Mouse (Mus musculus): ENCODE results near the gene Tinagl1. TPM values are rescaled to one million over a fixed set of nuclear protein-coding genes. Genes with fewer than 3 reads are reported as not detected.

Gene Tinagl1
- total and polyA plus RNA-seq, 2 experiments from 2014 or later, result 7.2 to 15.1 TPM

DNA sequence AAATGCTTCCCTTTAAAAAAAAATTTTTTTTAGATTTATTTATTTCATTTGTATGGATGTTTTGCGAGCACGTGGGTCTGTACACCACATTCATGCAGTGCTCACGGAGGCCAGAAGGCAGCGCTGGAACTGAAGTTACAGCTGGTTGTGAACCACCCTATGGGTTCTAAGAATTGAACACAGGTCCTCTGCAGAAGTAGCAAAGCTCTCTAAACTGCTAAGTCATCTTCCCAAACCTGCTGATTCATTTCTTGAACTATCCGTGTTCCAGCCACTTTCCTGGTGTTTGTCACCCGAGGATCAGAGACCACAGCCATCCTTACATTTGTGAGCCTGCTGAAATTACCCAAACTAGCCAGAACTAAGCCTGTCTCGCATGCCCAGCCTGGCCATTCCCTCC is 37.5 kb upstream of the Tinagl1 start:
- Histone ChIP-seq H3K9ac (replicated peaks; ENCODE audit: low read length) (no peak overlapping the region), H3K4me3 (ENCODE audit: low read length) (no peak overlapping the region), H3K4me1 (ENCODE audit: insufficient read depth, low read length) (no peaks in the 10 kb centered on the region), H3K4me2 (ENCODE audit: low read depth, low read length) (no peak overlapping the region), H3K36me3 (ENCODE audit: insufficient read depth, low read length) (no peaks in the 10 kb centered on the region), H3K27ac (no peak overlapping the region), H3K9me3 (ENCODE audit: low read length) (no peaks in the 10 kb centered on the region), H3K27me3 (ENCODE audit: insufficient read depth, low read length) (no peaks in the 10 kb centered on the region)
- DNase-seq (ENCODE audit: low spot score) (no peak), ATAC-seq (no peak)
- TF ChIP-seq CTCF (IDR thresholded peaks at IDR 0.05; ENCODE audit: low read depth), result no peak
- WGBS, result 74% methylated on average over 7 of the region's 7 CpGs

DNA sequence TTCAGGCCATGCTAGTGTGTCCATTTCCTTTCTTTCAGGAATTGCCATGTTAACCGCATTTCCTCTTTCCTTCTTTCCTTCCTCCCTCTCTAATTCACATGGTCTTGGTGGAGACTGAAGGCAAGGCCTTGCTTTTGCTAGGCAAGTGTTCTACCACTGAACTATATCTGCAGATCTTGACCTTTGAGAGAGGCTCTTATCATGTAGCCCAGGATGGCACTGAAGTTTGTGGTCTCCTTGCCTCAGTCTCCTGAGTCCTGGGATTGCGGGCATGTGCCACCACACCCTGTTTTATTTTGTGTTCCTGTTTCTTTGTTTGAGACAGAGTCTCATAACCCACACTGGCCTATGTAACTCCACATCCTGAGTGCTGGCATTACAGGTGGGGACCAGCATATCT is 36.9 kb upstream of the Tinagl1 start:
- H3K27me3 ChIP-seq (ENCODE audit: insufficient read depth, low read length), result no peaks in the 10 kb centered on the region
- H3K4me3 ChIP-seq (ENCODE audit: low read length), result no peak overlapping the region
- no peak overlapping the region for H3K4me2 ChIP-seq (ENCODE audit: low read depth, low read length)
- H3K9ac ChIP-seq (replicated peaks; ENCODE audit: low read length), result no peak overlapping the region
- no peaks in the 10 kb centered on the region for H3K36me3 ChIP-seq (ENCODE audit: insufficient read depth, low read length)
- no peaks in the 10 kb centered on the region for H3K9me3 ChIP-seq (ENCODE audit: low read length)
- no peak for DNase-seq (ENCODE audit: low spot score)
- no peak for ATAC-seq
- no peak for TF ChIP-seq CTCF (IDR thresholded peaks at IDR 0.05; ENCODE audit: low read depth)
- H3K27ac ChIP-seq, result no peak overlapping the region
- 95% methylated on average over 2 of the region's 2 CpGs for WGBS
- no peaks in the 10 kb centered on the region for H3K4me1 ChIP-seq (ENCODE audit: insufficient read depth, low read length)

DNA sequence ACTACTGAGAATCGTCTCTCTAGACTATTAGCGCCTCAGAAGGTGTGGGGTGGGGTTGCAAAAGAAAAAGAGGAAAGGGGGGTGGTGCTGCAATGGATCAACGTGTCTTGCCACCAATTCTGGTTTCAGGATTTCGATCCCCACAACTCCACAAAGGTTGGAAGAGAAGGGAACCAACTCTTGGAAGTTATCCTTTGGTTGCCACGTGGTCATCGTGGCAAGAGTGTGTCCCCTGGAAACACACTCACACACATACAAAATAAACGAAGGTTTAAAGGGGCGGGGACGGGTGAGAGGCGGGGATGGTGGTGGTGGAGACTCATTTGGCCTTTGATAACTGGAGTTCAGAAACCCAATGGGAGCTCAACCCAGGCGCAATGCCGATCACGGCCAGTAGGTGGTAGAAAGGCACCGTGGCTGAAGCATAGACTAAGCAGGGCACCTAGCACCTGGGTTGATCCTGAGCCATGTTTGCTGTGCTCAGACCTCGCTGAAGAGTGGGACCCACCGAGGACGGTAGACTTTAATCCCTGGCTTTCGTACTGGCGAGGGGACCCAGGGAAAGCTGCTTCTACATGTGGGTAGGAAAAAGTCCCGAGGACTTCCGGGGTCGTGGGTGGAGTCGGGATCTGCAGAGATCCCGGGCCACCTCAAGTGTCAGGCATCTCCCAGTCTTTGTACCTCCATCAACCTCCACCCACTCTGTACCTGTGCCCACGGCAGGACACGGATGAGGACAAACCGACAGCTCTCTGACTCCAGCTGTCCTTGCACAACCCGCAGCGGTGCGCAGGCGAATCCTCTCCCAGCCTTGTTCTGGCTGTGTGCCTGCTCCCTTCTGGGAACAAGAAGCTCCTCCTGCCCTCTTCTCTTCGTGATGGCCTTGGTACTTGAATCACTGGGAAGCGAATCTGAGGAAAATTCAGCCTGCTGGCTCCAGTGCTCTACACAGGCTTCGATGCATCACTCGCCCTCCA is 24.1 kb upstream of the Tinagl1 start:
- Histone ChIP-seq H3K4me2 (ENCODE audit: low read depth, low read length) (peak overlapping the region; percentile 72), H3K9ac (replicated peaks; ENCODE audit: low read length) (peak overlapping the region; percentile 30; the same call in 1 of the 2 replicates), H3K9me3 (ENCODE audit: low read length) (no peaks in the 10 kb centered on the region), H3K4me3 (ENCODE audit: low read length) (peak overlapping the region; percentile 30), H3K27ac (no peak overlapping the region), H3K36me3 (ENCODE audit: insufficient read depth, low read length) (no peaks in the 10 kb centered on the region), H3K27me3 (ENCODE audit: insufficient read depth, low read length) (no peaks in the 10 kb centered on the region), H3K4me1 (ENCODE audit: insufficient read depth, low read length) (0 out of 2 replicates have a peak, but pooled peaks cover 2% of the 10 kb centered on the region)
- ATAC-seq (peak; percentile 73), DNase-seq (ENCODE audit: low spot score) (peak; percentile 90)
- TF ChIP-seq CTCF (IDR thresholded peaks at IDR 0.05; ENCODE audit: low read depth), result peak; percentile 99
- WGBS, result 13% methylated on average over 35 of the region's 35 CpGs

DNA sequence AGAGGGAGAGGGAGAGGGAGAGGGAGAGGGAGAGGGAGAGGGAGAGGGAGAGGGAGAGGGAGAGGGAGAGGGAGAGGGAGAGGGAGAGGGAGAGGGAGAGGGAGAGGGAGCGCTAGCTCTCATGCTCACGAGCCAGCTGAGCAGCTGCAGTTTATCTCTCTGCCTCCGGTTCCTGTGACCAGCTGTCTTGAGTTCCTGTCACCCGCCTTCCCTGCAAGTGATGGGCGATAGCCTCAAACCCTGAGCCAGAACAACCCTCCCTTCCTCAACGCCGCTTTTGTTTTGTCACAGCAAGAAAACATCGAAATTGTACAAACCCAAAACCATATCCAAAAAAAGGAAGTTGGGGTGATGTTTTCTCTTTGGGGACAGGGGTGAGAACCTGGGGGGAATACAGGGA is 21.6 kb upstream of the Tinagl1 start:
- Histone ChIP-seq H3K9ac (replicated peaks; ENCODE audit: low read length) (no peak overlapping the region), H3K9me3 (ENCODE audit: low read length) (no peaks in the 10 kb centered on the region), H3K4me2 (ENCODE audit: low read depth, low read length) (no peak overlapping the region), H3K4me3 (ENCODE audit: low read length) (no peak overlapping the region), H3K4me1 (ENCODE audit: insufficient read depth, low read length) (0 out of 2 replicates have a peak, but pooled peaks cover 2% of the 10 kb centered on the region), H3K27ac (no peak overlapping the region), H3K27me3 (ENCODE audit: insufficient read depth, low read length) (no peaks in the 10 kb centered on the region), H3K36me3 (ENCODE audit: insufficient read depth, low read length) (no peaks in the 10 kb centered on the region)
- ATAC-seq (no peak), DNase-seq (ENCODE audit: low spot score) (no peak)
- 77% methylated on average over 7 of the region's 8 CpGs for WGBS
- TF ChIP-seq CTCF (IDR thresholded peaks at IDR 0.05; ENCODE audit: low read depth), result no peak

DNA sequence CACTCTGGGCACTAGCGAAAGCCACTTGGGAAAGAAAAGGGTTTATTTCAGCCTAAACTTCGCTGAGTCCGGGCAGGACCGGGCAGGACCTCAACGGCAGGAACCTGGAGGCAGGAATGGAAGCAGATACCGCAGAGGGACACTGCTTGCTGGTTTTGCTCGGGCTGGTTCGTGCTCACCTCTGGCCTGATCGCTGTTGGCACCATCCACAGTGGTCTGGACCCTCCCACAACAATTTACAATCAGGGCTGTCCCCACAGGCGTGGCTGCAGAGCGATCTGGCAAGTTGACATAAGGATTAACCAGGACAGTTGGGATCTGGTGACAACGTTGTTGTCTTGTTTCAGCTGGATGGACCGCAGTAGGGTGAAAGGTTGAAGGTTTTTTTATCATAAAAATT is 21.0 kb upstream of the Tinagl1 start:
- DNase-seq (ENCODE audit: low spot score) (no peak), ATAC-seq (no peak)
- no peak for TF ChIP-seq CTCF (IDR thresholded peaks at IDR 0.05; ENCODE audit: low read depth)
- H3K27me3 ChIP-seq (ENCODE audit: insufficient read depth, low read length), result no peaks in the 10 kb centered on the region
- 72% methylated on average over 13 of the region's 13 CpGs for WGBS
- no peak overlapping the region for H3K4me3 ChIP-seq (ENCODE audit: low read length)
- no peak overlapping the region for H3K27ac ChIP-seq
- 0 out of 2 replicates have a peak, but pooled peaks cover 2% of the 10 kb centered on the region for H3K4me1 ChIP-seq (ENCODE audit: insufficient read depth, low read length)
- H3K4me2 ChIP-seq (ENCODE audit: low read depth, low read length), result no peak overlapping the region
- no peaks in the 10 kb centered on the region for H3K36me3 ChIP-seq (ENCODE audit: insufficient read depth, low read length)
- no peak overlapping the region for H3K9ac ChIP-seq (replicated peaks; ENCODE audit: low read length)
- H3K9me3 ChIP-seq (ENCODE audit: low read length), result no peaks in the 10 kb centered on the region

DNA sequence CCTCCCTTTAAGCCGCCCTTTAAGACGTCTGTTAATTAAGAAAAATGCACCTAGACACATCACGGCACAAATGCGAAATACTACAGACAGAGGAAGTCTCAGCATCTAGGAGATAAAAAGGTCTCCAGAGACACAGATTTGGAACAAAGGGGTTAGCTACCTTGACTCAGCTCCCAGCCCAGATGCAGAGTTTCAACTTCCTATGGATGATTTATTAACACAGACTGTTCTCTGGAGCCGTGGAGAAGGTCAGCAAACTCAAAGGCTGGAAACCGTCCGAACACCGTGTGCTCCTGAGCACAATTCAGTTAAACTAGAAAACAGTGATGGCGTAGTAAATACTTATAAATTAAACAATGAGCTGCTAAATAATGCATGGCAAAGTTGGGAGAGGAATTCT is 17.3 kb upstream of the Tinagl1 start:
- ATAC-seq, result no peak
- Histone ChIP-seq H3K27ac (no peak overlapping the region), H3K4me2 (ENCODE audit: low read depth, low read length) (no peak overlapping the region), H3K9me3 (ENCODE audit: low read length) (no peaks in the 10 kb centered on the region), H3K27me3 (ENCODE audit: insufficient read depth, low read length) (no peaks in the 10 kb centered on the region), H3K4me3 (ENCODE audit: low read length) (no peak overlapping the region), H3K36me3 (ENCODE audit: insufficient read depth, low read length) (no peaks in the 10 kb centered on the region), H3K4me1 (ENCODE audit: insufficient read depth, low read length) (no peaks in the 10 kb centered on the region), H3K9ac (replicated peaks; ENCODE audit: low read length) (no peak overlapping the region)
- no peak for TF ChIP-seq CTCF (IDR thresholded peaks at IDR 0.05; ENCODE audit: low read depth)
- no peak for DNase-seq (ENCODE audit: low spot score)
- 62% methylated on average over 9 of the region's 9 CpGs for whole genome bisulfite sequencing

DNA sequence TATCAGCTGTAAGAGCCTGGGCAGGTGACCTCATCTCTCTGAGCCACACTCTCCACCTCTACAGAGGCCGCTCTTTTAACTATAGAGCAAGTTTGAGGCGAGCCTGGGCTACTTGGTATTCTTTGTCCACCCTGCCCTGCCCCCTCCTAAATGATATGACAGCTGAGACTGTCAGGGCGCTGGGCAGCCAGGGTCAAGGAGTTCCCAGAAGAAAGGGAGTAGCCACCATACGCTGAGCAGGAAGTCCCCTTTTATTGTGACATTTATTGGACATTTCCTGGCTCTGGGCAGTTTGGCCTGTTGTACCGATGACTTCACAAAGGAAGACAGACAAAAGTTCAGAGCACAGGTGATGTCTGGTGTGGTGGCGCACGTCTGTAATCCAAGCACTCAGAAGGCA is 14.7 kb upstream of the Tinagl1 start:
- H3K27ac ChIP-seq, result no peak overlapping the region
- H3K4me3 ChIP-seq (ENCODE audit: low read length), result no peak overlapping the region
- no peaks in the 10 kb centered on the region for H3K9me3 ChIP-seq (ENCODE audit: low read length)
- H3K27me3 ChIP-seq (ENCODE audit: insufficient read depth, low read length), result no peaks in the 10 kb centered on the region
- DNase-seq (ENCODE audit: low spot score), result no peak
- no peak overlapping the region for H3K4me2 ChIP-seq (ENCODE audit: low read depth, low read length)
- no peak for TF ChIP-seq CTCF (IDR thresholded peaks at IDR 0.05; ENCODE audit: low read depth)
- no peak overlapping the region for H3K9ac ChIP-seq (replicated peaks; ENCODE audit: low read length)
- H3K4me1 ChIP-seq (ENCODE audit: insufficient read depth, low read length), result no peaks in the 10 kb centered on the region
- 72% methylated on average over 7 of the region's 7 CpGs for WGBS
- no peak for ATAC-seq
- no peaks in the 10 kb centered on the region for H3K36me3 ChIP-seq (ENCODE audit: insufficient read depth, low read length)

Measured in hindbrain, postnatal 0 days (tissue).